Mouse (Mus musculus) cortical plate, adult 2 months (tissue): ENCODE results near the gene Matn1.

Experiments
- CTCF ChIP-seq: fragments of 200-500 bp; IDR thresholded peaks from 2 replicates; pipeline ENCODE4 v1.5.1; 2011; ENCODE audit warnings: mild to moderate bottlenecking, control low read depth, low read length; ENCODE audit not compliant: insufficient read depth; ENCODE audit errors: extremely low read depth
- POLR2A ChIP-seq: fragments of 200-500 bp; IDR thresholded peaks from 2 replicates; pipeline ENCODE4 v1.6.1; 2011; ENCODE audit warnings: mild to moderate bottlenecking, low read length, control low read depth; ENCODE audit not compliant: insufficient read depth; ENCODE audit errors: extremely low read depth

DNA sequence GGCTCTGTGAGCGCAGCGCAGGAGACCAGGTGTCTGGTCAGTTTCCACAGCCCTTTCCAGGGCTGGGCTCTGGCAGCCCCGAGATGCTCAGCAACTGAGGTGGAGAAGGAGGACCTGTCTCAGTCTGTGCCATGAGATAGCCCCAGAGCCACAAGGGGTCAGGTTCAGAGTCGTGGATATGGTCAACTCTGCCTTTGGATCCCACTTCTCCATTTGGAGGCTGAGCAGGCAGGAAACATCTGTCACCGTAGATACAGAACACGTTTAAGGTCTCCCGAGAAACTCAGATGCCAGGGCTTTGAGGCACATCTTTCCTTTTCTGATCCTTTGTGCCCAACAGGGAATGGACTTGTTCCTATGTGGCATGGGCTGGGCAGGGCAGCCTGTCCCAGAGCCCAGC lies 594 bp downstream of the Matn1 start:
- TF ChIP-seq POLR2A = no peak
- no peak for TF ChIP-seq CTCF
